In the genomic region with DNA sequence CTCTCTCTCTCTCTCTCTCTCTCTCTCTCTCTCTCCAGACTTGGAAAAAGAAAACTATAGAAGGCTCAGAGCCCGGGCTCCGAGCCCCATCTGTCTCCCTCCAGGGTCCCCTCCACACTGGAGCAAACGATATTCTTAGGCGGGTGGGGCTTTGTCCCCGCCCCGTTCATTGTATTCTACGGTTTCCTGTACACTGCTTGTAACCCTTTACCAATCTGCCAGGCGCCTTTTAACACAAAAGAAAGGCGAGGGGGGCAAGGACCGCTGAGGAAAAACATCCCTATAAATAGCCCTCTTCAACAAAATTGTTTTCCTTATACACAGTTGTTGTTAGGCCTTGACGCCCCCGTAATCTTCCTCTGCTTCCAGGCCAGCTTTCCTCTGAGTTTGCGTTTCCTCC, we compare ENCODE assay signal across 11 mouse cellular contexts. TPM values are rescaled to one million over a fixed set of nuclear protein-coding genes. Genes with fewer than 3 reads are reported as not detected.
DNase-seq lines count a peak whose midpoint lies in the region; ATAC-seq lines count a peak whose summit lies in the region.
"Had no signal": no experiment of that assay in that cellular context is flagged by ENCODE, and none has a peak within 500 bp of the region (broad histone marks: within the 10 kb centered on the region; RNA-seq: fewer than 3 reads in every experiment).

No protein-coding gene starts in this region.

- 63% methylated on average over 13 of the region's 13 CpGs for WGBS in kidney, embryonic 14.5 days
- WGBS in heart, embryonic 11.5 days (ENCODE audit: insufficient replicate concordance) = 62% methylated on average over 13 of the region's 13 CpGs
- 68% methylated on average over 13 of the region's 13 CpGs for WGBS in kidney, embryonic 15.5 days

- H3K27me3 ChIP-seq in kidney, embryonic 14.5 days (ENCODE audit: control insufficient read depth, insufficient read depth, low read length) = no peaks in the 10 kb centered on the region
- no peaks in the 10 kb centered on the region for H3K27me3 ChIP-seq in heart, embryonic 11.5 days (ENCODE audit: control insufficient read depth, insufficient read depth, low read length)
- no peaks in the 10 kb centered on the region for H3K27me3 ChIP-seq in kidney, embryonic 15.5 days
- H3K27me3 ChIP-seq: midbrain, embryonic 12.5 days had no signal

- ATAC-seq in kidney, embryonic 14.5 days (ENCODE audit: low FRiP score, low TSS enrichment) = no peak
- no peak for ATAC-seq in heart, embryonic 11.5 days (replicated peaks; ENCODE audit: insufficient number of reproducible peaks, low FRiP score, low TSS enrichment)
- ATAC-seq in kidney, embryonic 15.5 days (replicated peaks; ENCODE audit: low FRiP score) = 0 out of 2 replicates have a peak, but pooled peaks have one; percentile 12

- DNase-seq in kidney, adult 11 months = peak; percentile 52
- DNase-seq in lung, postnatal 14 days = peak; percentile 54
- DNase-seq in spleen, postnatal 10 days (ENCODE audit: low spot score in 2 of 2) = no peak
- no peak for DNase-seq in right cerebral cortex, postnatal 4 days
- DNase-seq in layer of hippocampus, postnatal 25 days (ENCODE audit: extremely low spot score in 1 of 2, low spot score in 1 of 2) = no peak
- DNase-seq: cerebellum, adult 9-11 months; liver had no signal

- H3K4me3 ChIP-seq in kidney, embryonic 14.5 days (ENCODE audit: low read length) = no peak overlapping the region
- no peak overlapping the region for H3K4me3 ChIP-seq in heart, embryonic 11.5 days (ENCODE audit: low read depth, low read length)
- no peak overlapping the region for H3K4me3 ChIP-seq in kidney, embryonic 15.5 days (replicated peaks)
- H3K4me3 ChIP-seq: midbrain, embryonic 12.5 days had no signal

- H3K27ac ChIP-seq in kidney, embryonic 14.5 days (ENCODE audit: low read depth, low read length) = no peak overlapping the region
- peak overlapping the region; percentile 12; the same call in 1 of the 2 replicates for H3K27ac ChIP-seq in heart, embryonic 11.5 days (ENCODE audit: low read depth, low read length)
- H3K27ac ChIP-seq in kidney, embryonic 15.5 days = 0 out of 2 replicates have a peak overlapping the region, but pooled peaks have one; percentile 32
- H3K27ac ChIP-seq: midbrain, embryonic 12.5 days had no signal

- no peak overlapping the region for H3K4me2 ChIP-seq in kidney, embryonic 14.5 days (replicated peaks; ENCODE audit: low read depth, low read length)
- no peak overlapping the region for H3K4me2 ChIP-seq in heart, embryonic 11.5 days
- H3K4me2 ChIP-seq in kidney, embryonic 15.5 days = no peak overlapping the region
- H3K4me2 ChIP-seq: midbrain, embryonic 12.5 days had no signal

- no peaks in the 10 kb centered on the region for H3K4me1 ChIP-seq in kidney, embryonic 14.5 days (ENCODE audit: control insufficient read depth, insufficient read depth, low read length)
- H3K4me1 ChIP-seq in heart, embryonic 11.5 days (ENCODE audit: control insufficient read depth, insufficient read depth, low read length) = 0 out of 2 replicates have a peak, but pooled peaks cover 9% of the 10 kb centered on the region
- peaks cover 9% of the 10 kb centered on the region for H3K4me1 ChIP-seq in kidney, embryonic 15.5 days
- H3K4me1 ChIP-seq: midbrain, embryonic 12.5 days had no signal

- H3K36me3 ChIP-seq in kidney, embryonic 14.5 days (ENCODE audit: control insufficient read depth, insufficient read depth, low read length) = no peaks in the 10 kb centered on the region
- H3K36me3 ChIP-seq in heart, embryonic 11.5 days (ENCODE audit: control insufficient read depth, insufficient read depth, low read length) = no peaks in the 10 kb centered on the region
- no peaks in the 10 kb centered on the region for H3K36me3 ChIP-seq in kidney, embryonic 15.5 days
- H3K36me3 ChIP-seq: midbrain, embryonic 12.5 days had no signal

- H3K9ac ChIP-seq in kidney, embryonic 14.5 days (ENCODE audit: low read depth, low read length) = no peak overlapping the region
- H3K9ac ChIP-seq in heart, embryonic 11.5 days (ENCODE audit: low read depth, low read length) = no peak overlapping the region
- no peak overlapping the region for H3K9ac ChIP-seq in kidney, embryonic 15.5 days
- H3K9ac ChIP-seq: midbrain, embryonic 12.5 days had no signal

- no peaks in the 10 kb centered on the region for H3K9me3 ChIP-seq in kidney, embryonic 14.5 days (ENCODE audit: control insufficient read depth, low read length)
- no peaks in the 10 kb centered on the region for H3K9me3 ChIP-seq in heart, embryonic 11.5 days (replicated peaks; ENCODE audit: control insufficient read depth, low read length)
- no peaks in the 10 kb centered on the region for H3K9me3 ChIP-seq in kidney, embryonic 15.5 days (replicated peaks)
- H3K9me3 ChIP-seq: midbrain, embryonic 12.5 days had no signal

RNA-seq across cellular contexts. Expression of gene Arhgap31, which starts 11.9 kb away (rescaled TPM):
- 7.3 and 10.0 TPM in 2 replicates for polyA plus RNA-seq in kidney, embryonic 14.5 days (2014; fragmentation: Nextera tagmentation; extraction: Ambion mirVana)
- polyA plus RNA-seq in heart, embryonic 11.5 days (2014; fragmentation: Nextera tagmentation; extraction: Ambion mirVana) = 33.9 and 35.8 TPM in 2 replicates
- polyA plus RNA-seq in kidney, embryonic 15.5 days (2015; fragmentation: Nextera tagmentation; extraction: Ambion mirVana) = 10.4 and 12.6 TPM in 2 replicates
- total RNA-seq in layer of hippocampus, postnatal 25 days (2021) = 10 to 100 TPM; 18.1 to 18.7 TPM

RNA-seq across cellular contexts. Expression of gene B4galt4, which starts 17.1 kb away (rescaled TPM):
- 24.5 and 32.7 TPM in 2 replicates for polyA plus RNA-seq in kidney, embryonic 14.5 days (2014; fragmentation: Nextera tagmentation; extraction: Ambion mirVana)
- 31.0 and 33.8 TPM in 2 replicates for polyA plus RNA-seq in heart, embryonic 11.5 days (2014; fragmentation: Nextera tagmentation; extraction: Ambion mirVana)
- 29.0 and 30.6 TPM in 2 replicates for polyA plus RNA-seq in kidney, embryonic 15.5 days (2015; fragmentation: Nextera tagmentation; extraction: Ambion mirVana)
- total RNA-seq in layer of hippocampus, postnatal 25 days (2021) = 10 to 100 TPM; 32.9 to 34.2 TPM

Comparison
In these comparisons a context has a peak if more than half of its experiments do, and no peak if none do; other contexts are left out.
1. DNase-seq: peak in kidney, adult 11 months (single experiment) and lung, postnatal 14 days (single experiment); none in spleen, postnatal 10 days (0 of 2), right cerebral cortex, postnatal 4 days (single experiment) and layer of hippocampus, postnatal 25 days (0 of 2).